Mouse (Mus musculus) ovary, postnatal 36 days (tissue): ENCODE results near the gene Camkmt.

Experiments
- DNase-seq: peaks from one replicate; pipeline ENCODE4 v3.0.0; 2022; ENCODE audit warnings: low spot score, mixed read lengths

Gene Camkmt

DNA sequence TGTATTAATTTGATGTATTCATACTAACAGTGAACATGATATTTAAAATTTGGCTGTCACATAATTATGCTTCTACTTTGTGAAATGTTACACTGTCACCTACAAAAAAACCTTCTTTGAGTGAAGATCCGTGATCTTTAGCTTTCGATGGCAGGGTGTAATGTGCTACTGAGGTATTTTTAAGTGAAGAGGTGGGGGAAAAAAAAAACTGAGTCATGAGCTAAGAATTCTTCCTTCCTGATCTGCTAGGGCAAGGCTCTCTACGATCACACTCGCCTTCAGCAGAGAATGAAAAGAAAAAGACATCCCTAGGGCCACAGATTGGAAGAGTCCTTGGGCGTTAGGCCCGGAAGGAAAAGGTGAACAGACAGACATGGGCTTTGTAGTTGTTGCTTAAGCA lies 201.9 kb downstream of the Camkmt start:
- DNase-seq, result no peak

DNA sequence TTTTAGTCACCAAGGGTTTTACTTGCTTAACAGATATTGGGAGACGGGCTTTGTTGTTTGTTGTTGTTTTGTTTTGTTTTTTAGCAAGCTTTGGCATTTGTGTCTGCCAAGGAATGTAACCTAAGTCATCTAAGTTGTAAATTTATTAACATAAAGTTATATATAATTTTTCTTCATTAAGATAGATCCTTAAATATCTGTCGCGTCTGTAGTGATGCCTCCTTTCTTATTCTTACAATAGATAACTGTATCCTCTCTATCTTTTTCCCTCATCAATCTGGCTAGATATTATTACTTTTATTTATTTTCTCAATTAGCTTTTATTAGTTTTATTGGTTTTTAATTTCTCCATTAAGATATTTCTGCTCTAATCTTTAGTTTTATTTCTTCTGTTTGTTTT lies 213.3 kb downstream of the Camkmt start:
- DNase-seq, result no peak

DNA sequence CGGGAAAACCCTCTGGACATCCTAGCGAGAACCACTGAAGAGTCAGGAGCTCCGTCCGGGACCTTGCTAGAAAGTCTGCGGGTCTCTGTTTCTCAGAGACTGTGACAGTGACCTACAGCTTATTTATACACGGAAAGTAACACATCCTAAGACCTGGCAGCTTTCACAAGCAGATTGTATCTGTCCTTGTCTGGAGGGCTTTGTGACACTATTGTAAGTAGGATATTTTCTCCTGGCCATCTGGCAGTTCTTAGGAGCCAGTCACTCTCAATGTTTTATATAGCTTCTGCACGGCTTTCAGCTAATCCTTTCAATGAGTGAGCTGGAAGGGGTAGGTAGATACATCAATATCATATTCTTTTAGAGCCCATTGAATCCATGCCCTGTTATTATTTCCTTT lies 218.2 kb downstream of the Camkmt start:
- no peak for DNase-seq

GRCm38 (mm10) chr17:85309046-85309445 lies 218.7 kb downstream of the Camkmt start:
- DNase-seq, result no peak

DNA sequence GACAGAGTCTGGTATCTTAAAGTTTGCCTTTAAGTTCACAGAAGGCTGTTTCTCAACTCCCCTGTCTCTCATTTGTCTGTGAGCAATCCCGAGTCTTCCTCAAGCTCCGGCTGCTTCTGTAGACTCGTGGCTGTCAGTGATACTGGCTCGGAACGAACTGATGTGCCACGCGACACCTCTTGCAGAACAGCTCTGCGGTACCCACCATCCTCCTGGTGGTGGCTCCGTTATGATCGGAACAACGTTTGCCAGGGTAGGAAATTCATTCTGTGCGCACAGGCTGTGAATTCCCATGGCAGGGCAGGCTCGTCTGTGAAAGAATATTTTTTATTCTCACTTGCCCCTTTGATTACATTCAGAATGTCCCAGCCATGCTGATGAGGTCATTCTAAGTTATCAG lies 221.0 kb downstream of the Camkmt start:
- no peak for DNase-seq

- DNase-seq, result no peak
Observed at GRCm38 (mm10) chr17:85318401-85318800, 228.0 kb downstream of the Camkmt start.

DNA sequence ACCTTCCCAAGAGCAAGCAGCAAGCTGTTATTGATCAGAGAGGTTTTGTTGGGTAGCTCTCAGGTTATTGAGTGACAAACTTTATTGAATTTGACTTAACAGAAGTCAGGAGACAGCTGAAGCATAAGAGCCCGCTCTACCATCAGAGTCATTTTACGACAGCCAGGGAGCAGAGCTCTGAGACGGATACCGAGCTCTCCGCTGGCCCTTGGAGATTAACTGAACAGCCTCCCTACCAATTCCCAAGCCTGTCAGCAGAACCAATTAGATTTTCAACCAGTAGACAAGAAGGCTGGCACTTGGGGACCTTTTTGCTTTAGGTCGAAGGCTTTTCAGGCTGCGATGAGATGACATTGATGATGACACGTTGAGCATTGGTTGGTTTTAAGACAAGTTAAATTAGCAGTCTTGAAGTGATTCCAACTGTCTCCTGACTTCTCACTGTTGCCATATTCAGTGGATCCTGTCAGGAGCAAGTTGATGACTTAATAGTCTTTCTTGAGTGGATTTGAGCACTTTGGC lies 229.5 kb downstream of the Camkmt start:
- DNase-seq, result no peak

DNA sequence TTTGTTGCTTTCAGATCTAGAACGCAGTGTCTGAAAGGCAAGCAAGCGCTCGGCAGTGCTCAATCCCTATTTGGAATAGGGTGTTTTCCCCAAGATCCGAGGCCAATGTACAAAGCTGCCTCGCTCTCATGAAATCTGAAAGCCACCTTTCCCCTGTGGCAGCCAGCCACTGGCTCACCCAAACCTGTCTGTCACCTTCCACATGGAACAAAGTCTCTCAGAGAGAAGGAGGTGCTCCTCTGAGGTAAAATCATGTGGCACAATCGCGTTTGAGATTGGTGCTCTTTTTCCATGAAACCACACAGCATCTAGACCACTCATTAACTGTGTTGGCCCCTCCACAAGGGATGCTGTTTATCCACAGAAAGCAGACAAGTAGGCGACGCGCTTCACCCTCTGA lies 238.5 kb downstream of the Camkmt start:
- DNase-seq, result no peak

DNA sequence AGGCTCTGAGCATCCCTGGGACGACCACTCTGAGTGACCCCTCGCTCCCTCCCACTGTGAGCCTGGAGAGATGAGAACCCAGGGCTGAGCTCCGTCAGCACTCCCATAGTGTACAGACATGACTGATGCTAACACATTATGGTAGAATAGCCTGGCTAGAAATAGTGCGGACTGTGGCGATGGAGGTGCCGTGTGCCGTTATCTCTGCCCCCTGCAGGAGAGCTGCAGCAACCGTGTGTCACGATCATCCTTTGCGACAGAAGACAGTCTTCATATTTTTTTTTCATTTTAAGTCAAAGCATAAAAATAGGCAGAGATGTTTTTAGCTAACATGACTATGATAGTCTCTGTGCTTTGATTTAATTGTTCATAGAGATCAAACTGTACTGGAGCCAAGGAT lies 245.1 kb downstream of the Camkmt start:
- DNase-seq, result no peak

DNA sequence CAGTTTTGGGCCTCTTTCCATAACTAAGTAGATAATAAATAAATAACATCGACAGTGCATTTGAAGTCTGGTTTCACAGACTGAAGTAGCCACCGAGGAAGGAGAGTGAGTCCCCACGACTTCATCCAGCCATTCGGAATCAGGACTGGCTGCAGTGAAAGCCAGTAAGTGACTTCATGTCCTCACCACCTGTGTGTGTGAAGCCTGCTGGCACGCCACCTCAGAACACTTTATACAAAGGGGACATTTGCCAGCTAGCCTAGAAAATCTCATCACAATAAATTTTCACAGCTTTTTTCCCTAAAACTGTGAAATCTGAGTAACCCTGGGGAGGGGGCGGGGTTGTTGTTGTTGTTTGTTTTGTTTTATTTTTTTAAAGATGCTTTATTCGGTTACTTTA lies 247.3 kb downstream of the Camkmt start:
- DNase-seq, result no peak

DNA sequence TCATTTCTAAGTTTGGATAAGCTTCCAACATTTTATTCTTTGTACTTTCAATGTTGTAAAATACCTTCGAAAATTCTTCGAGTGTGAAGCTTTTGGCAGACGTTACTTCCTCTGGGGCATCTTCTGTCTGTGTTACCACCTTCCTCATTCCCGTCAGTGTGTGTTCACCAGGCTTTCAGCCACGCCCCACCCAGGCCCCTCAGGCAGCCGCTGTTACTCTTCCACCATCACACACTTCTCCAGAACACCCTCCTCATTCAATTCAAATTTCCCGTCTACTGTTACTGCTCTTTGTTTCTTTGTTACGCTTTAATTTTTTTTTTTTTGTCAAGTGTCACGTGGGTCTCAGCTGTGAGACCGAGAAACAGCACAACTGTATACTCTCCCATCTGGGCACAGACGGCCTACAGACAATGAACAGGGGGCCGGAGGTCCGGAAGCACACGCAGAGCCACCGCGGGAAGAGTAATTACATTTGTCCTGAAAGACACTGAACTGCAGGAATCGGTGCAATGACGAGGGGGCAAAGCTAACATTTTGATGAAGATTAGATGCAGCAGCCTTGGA lies 250.9 kb downstream of the Camkmt start:
- DNase-seq, result no peak

DNA sequence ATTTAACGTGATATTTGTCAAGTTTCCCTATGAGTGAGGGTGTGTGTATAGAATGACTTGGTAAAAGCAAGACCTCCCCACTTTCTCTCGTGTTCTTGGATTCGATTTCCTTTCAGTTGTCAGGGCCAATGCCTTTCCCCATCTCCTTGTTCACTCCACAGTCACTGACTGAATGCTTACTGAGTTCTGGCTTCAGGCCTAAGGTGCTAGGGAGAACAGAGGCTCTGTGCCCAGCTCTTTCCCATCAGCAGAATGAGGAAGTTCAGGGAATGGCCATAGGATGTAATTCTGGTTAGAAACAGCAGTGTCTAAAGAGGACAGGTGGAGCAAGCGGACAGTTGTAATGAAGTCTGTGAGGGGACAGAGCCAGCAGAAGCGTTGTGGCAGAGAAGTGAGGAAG lies 252.1 kb downstream of the Camkmt start:
- DNase-seq, result no peak

DNA sequence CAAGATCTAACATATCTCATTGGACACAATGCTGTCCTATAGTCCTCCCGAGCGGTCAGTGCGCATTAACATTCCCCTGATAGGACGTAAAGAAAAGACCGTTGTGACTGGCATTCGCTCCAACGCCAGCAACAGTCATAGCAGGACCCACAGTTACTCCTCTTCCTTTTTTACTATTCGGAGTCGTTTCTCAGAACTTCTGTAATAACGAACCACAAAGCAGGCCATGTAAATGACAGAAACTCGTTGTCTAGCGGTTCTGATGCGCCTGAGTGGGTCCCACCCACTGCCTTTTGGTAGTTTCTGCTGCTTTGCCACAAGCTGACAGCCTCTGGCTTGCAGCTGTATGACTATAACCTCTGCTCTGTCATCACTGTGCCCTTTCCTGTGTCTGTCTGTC lies 253.1 kb downstream of the Camkmt start:
- DNase-seq, result no peak

GRCm38 (mm10) chr17:85346701-85347100 lies 256.3 kb downstream of the Camkmt start:
- DNase-seq, result no peak

DNA sequence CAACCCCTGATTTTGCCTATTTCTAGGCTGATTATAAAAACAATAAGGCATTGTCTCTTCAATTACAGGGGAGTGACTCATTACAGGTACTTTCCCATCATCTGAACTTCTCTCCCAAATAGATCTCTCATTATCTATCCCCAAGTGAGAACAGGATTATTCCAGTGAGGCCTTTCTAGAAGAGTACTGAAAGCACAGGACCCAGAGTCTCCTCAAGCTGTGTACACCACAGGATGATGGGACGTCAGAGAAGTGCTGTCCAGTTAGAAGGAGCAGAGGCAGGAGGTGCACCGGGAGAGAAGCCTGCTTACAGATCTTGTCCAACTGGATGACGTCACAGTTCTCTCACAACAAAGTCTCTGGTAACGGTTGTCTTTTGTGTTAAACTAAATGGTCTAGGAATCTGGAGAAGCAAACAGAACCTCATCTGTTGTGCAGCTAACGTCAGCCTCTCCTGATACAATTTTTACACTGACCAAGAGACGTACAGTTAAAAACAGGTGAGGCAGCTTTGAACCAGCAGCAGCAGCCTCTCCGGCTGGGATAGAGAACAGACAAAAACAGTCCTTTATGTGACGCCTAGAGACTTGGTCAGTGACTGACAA lies 259.1 kb downstream of the Camkmt start:
- DNase-seq, result no peak

DNA sequence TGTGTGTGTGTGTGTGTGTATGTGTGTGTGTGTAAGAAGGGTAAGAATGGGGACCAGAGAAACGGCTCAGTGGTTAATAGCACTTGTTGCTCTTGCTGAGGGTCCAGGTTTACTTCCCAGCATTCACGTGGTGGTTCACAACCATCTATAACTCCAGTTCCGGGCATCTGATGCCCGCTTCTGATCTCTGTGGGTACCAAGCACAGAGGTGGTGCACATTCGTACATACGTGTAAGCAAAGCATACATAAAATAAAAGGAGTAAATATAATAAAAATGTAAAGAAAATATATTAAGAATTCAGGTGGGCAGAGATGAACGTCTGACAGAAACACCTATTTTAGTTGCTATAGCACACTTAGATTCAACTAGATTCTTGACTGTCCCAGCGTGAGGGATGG lies 260.9 kb downstream of the Camkmt start:
- DNase-seq, result no peak

GRCm38 (mm10) chr17:85352731-85353130 lies 262.4 kb downstream of the Camkmt start:
- DNase-seq, result no peak

GRCm38 (mm10) chr17:85353191-85353590 lies 262.8 kb downstream of the Camkmt start:
- DNase-seq, result no peak

DNA sequence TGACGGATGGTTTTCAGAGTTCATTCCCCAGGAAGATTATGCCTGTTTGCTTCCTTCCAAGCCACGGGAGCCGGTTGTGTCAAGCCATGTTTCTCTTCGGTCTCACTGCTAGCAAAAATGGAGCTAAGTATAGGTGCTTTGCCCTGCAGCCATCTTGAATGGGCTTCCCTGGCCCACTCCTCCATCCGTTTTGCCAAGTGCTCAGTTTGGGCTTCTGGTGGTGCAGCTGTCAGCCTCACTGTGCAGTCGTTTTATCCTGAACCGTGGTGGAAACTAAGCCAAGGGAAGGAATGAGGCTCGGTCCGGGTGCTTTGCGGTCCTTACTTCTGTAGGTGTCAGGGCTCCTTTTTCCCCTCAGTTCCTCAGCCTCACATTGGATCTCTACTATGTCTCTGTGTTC lies 263.3 kb downstream of the Camkmt start:
- no peak for DNase-seq

DNA sequence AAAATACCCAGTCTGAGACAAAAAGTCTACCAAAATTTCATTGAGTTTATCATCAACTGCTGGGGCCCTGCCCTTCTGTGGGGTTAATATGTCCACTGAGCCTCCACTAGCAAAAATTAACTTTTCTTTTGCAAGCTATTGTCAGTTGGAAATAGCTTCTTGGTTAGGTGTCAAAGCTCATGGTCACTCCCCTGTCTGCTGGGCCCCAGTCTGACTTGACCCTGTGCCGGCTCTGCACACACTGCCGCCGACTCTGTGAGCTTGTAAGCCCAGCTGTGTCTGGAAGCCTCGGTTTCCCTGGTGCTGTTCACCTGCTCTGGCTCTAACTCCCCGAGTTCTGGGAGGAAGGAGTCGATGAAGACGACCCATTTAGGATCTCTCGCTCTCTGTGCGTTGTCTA lies 265.0 kb downstream of the Camkmt start:
- DNase-seq, result no peak

GRCm38 (mm10) chr17:85361006-85361405 lies 270.7 kb downstream of the Camkmt start:
- no peak for DNase-seq

DNA sequence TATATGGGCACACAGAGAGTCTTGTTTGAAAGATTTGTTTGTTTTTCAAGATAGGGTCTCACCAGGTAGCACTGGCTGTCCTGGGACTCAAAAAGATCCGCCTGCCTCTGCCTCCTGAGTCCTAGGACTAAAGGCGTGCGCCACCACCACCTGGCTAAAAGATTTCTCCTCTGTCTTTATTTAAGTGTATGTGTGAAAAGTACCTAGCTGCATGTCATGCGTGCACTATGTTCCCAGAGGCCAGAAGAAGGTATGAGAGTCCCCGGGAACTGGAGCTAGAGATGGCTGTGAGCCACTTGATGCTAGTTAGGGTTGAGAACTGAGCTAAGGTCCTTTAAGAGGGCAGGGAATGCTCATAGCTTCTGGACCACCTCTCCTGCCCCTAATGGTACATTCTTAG lies 277.0 kb downstream of the Camkmt start:
- no peak for DNase-seq

- DNase-seq, result no peak
Observed at GRCm38 (mm10) chr17:85368776-85369175, 278.4 kb downstream of the Camkmt start.

DNA sequence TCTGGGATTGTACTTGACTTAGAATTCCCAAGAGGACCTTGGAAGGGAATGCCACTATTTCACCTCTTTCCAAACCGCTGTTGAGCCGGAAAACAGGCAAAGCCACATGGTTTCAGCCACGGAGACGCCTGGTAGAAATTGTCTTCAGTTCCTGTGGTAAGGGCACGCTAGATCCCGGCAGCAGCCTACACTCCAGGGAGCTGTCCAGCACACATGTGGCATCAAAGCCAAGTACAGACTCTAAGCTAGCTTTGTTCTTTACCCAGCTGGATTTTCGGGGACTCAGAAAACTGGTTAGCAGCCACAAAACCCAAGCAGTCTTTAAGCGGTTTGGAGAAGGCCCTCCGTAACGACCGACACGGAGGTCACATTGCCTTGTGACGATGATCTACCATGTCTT lies 281.7 kb downstream of the Camkmt start:
- DNase-seq, result peak; percentile 31
